ENCODE assay signal across 18 mouse cellular contexts in the genomic region with DNA sequence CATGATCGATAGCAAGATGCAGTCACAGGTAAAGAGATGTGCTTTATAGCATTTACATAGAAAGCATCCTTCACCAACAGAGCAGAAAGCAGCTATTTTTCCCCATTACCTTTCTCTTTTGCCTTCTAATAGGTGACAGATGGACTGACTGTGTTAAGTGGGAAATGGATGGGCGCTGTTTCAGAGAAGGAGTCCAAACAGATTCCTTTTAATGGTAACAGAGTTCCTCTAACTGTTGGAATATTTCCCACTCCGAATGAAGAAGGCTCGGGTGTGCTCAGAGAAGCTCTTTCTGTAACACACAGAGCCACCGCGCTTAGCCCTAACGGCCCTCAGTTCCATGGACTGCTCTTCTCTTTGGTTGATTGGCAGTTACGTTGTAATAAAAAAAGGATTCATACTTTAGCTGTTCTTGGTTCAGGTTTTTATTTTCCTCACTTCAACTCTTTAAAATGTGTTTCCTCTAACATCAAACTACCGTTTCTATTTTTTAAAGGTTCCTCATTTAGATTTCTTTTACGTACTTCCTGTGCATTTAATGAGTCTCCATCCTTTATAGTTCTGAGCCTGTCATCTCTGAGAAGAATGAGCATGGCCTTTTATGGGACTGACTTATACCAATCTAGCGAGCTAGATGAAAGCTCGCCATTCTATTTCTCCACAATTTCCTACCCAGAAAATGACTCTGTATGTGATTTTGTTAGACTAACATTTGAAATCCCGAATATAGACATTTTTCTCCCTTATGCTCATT.
A peak's percentile ranks its signal among the peaks of the same experiment; 100 is the strongest.
DNase-seq lines count a peak whose midpoint lies in the region; ATAC-seq and TF ChIP-seq lines count a peak whose summit lies in the region.
"Had no signal": no experiment of that assay in that cellular context is flagged by ENCODE, and none has a peak within 500 bp of the region (broad histone marks: within the 10 kb centered on the region; RNA-seq: fewer than 3 reads in every experiment).

No protein-coding gene starts in this region.

- peaks cover 7% of the 10 kb centered on the region; the same call in 1 of the 2 replicates for H3K4me1 ChIP-seq in spleen, adult 2 months (ENCODE audit: control insufficient read depth, insufficient read depth, insufficient read length)
- no peaks in the 10 kb centered on the region for H3K4me1 ChIP-seq in hindbrain, embryonic 13.5 days (replicated peaks)
- H3K4me1 ChIP-seq: embryonic facial prominence, embryonic 15.5 days; forebrain, embryonic 12.5 days; hindbrain, embryonic 12.5 days; liver, embryonic 15.5 days; midbrain, embryonic 15.5 days; neural tube, embryonic 12.5 days had no signal

- H3K36me3 ChIP-seq in spleen, adult 2 months (ENCODE audit: control insufficient read depth, insufficient read depth, low read length), result no peaks in the 10 kb centered on the region
- H3K36me3 ChIP-seq in splenic B cell, adult 2 months (ENCODE audit: control insufficient read depth, insufficient read depth, low read length, poor library complexity, severe bottlenecking), result no peaks in the 10 kb centered on the region
- H3K36me3 ChIP-seq in hindbrain, embryonic 13.5 days, result no peaks in the 10 kb centered on the region
- H3K36me3 ChIP-seq: embryonic facial prominence, embryonic 15.5 days; forebrain, embryonic 12.5 days; hindbrain, embryonic 12.5 days; liver, embryonic 15.5 days; midbrain, embryonic 15.5 days; neural tube, embryonic 12.5 days had no signal

- no peak for TF ChIP-seq CTCF in spleen, adult 2 months (IDR thresholded peaks at IDR 0.05; ENCODE audit: extremely low read depth, insufficient read depth, insufficient read length, insufficient replicate concordance)

- no peak for DNase-seq in cerebellum, postnatal 4 days (ENCODE audit: low spot score in 2 of 2)
- DNase-seq in spleen, adult 2 months (ENCODE audit: low read depth in 1 of 2, low spot score in 2 of 2), result peak in 1 of 2 experiments; percentile 38
- no peak for DNase-seq in spleen, postnatal 4 days (ENCODE audit: low spot score in 2 of 2)
- DNase-seq in splenic B cell, adult 2 months (ENCODE audit: low read depth, low spot score), result peak; percentile 61
- no peak for DNase-seq in right cerebral cortex, postnatal 10 days (ENCODE audit: low spot score in 2 of 2)
- DNase-seq: adrenal gland, postnatal 36 days; gastrocnemius, postnatal 10 days; kidney, adult 18-20 months; left cerebral cortex, postnatal 4 days had no signal

- H3K27ac ChIP-seq in spleen, adult 2 months (ENCODE audit: insufficient read depth, low read length), result peak overlapping the region; percentile 48
- H3K27ac ChIP-seq in hindbrain, embryonic 13.5 days, result no peak overlapping the region
- H3K27ac ChIP-seq: embryonic facial prominence, embryonic 15.5 days; forebrain, embryonic 12.5 days; hindbrain, embryonic 12.5 days; liver, embryonic 15.5 days; midbrain, embryonic 15.5 days; neural tube, embryonic 12.5 days had no signal

- no peak for TF ChIP-seq POLR2A in spleen, adult 2 months (IDR thresholded peaks at IDR 0.05; ENCODE audit: low read depth, low read length)

- H3K9me3 ChIP-seq in hindbrain, embryonic 13.5 days, result peaks cover 9% of the 10 kb centered on the region; the same call in 1 of the 2 replicates
- H3K9me3 ChIP-seq: embryonic facial prominence, embryonic 15.5 days; hindbrain, embryonic 12.5 days; liver, embryonic 15.5 days; midbrain, embryonic 15.5 days; neural tube, embryonic 12.5 days had no signal

- H3K9ac ChIP-seq in hindbrain, embryonic 13.5 days, result no peak overlapping the region
- H3K9ac ChIP-seq: embryonic facial prominence, embryonic 15.5 days; forebrain, embryonic 12.5 days; hindbrain, embryonic 12.5 days; liver, embryonic 15.5 days; midbrain, embryonic 15.5 days; neural tube, embryonic 12.5 days had no signal

- H3K4me2 ChIP-seq in hindbrain, embryonic 13.5 days, result no peak overlapping the region
- H3K4me2 ChIP-seq: embryonic facial prominence, embryonic 15.5 days; forebrain, embryonic 12.5 days; hindbrain, embryonic 12.5 days; liver, embryonic 15.5 days; midbrain, embryonic 15.5 days; neural tube, embryonic 12.5 days had no signal

- 18% methylated on average over 13 of the region's 13 CpGs for WGBS in spleen, adult 2 months
- 83% methylated on average over 13 of the region's 13 CpGs for WGBS in hindbrain, embryonic 13.5 days

- H3K4me3 ChIP-seq in spleen, adult 2 months (ENCODE audit: extremely low read depth, insufficient read depth, insufficient read length), result peak overlapping the region; percentile 48
- no peak overlapping the region for H3K4me3 ChIP-seq in hindbrain, embryonic 13.5 days
- H3K4me3 ChIP-seq: embryonic facial prominence, embryonic 15.5 days; forebrain, embryonic 12.5 days; hindbrain, embryonic 12.5 days; liver, embryonic 15.5 days; midbrain, embryonic 15.5 days; neural tube, embryonic 12.5 days had no signal

- ATAC-seq in cerebellum, adult (ENCODE audit: insufficient number of reproducible peaks, low FRiP score, low TSS enrichment), result peak; percentile 72
- peak; percentile 65 for ATAC-seq in granulocyte monocyte progenitor cell, adult 5-6 weeks (replicated peaks; ENCODE audit: poor library complexity, severe bottlenecking)
- no peak for ATAC-seq in hindbrain, embryonic 13.5 days (ENCODE audit: low FRiP score)
- ATAC-seq: midbrain, embryonic 15.5 days had no signal

- no peaks in the 10 kb centered on the region for H3K27me3 ChIP-seq in spleen, adult 2 months (ENCODE audit: control insufficient read depth, insufficient read depth, low read length)
- no peaks in the 10 kb centered on the region for H3K27me3 ChIP-seq in splenic B cell, adult 2 months (ENCODE audit: control insufficient read depth, insufficient read depth, low read length, poor library complexity, severe bottlenecking)
- H3K27me3 ChIP-seq in hindbrain, embryonic 13.5 days, result no peaks in the 10 kb centered on the region
- H3K27me3 ChIP-seq: embryonic facial prominence, embryonic 15.5 days; forebrain, embryonic 12.5 days; hindbrain, embryonic 12.5 days; liver, embryonic 15.5 days; midbrain, embryonic 15.5 days; neural tube, embryonic 12.5 days had no signal
